8 mouse cellular contexts compared by ENCODE assay signal in the genomic region with DNA sequence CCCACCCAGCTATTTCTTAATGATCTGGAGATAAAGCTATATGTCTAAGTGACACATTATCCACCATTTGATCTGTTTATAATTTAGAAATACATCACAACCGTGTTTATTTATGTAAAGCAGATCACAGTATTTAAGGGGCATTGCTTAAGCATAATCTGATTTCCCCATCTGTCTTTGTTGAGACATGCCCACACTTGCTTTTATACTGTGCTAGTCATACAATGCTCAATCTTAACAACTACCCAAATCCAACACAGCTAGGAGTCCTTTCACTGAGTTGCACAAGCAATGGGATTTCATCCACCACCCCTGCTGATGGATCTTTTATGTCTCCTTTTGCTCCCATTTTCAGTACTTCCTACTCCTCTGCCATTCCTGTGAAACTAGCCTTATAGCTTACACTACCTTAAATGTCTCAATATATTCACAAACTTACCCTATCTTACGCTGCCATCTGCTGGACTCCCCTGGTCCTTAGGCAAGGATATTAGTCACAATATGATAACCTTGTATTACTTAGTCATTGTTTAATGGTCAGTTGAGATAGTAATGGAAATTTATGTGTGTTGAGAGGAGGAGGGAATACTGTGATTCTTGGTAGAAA.
DNase-seq lines count a peak whose midpoint lies in the region; ATAC-seq and TF ChIP-seq lines count a peak whose summit lies in the region.
"Had no signal": no experiment of that assay in that cellular context is flagged by ENCODE, and none has a peak within 500 bp of the region (broad histone marks: within the 10 kb centered on the region; RNA-seq: fewer than 3 reads in every experiment).

No protein-coding gene starts in this region.

- H3K4me1 ChIP-seq in E14TG2a.4 (replicated peaks; ENCODE audit: low read depth, low read length): no peaks in the 10 kb centered on the region
- H3K4me1 ChIP-seq in lung, adult 2 months (ENCODE audit: control insufficient read depth, insufficient read depth, low read length): no peaks in the 10 kb centered on the region
- H3K4me1 ChIP-seq: limb, embryonic 15.5 days had no signal

- no peaks in the 10 kb centered on the region for H3K27me3 ChIP-seq in E14TG2a.4 (ENCODE audit: insufficient read depth, low read length)
- H3K27me3 ChIP-seq: limb, embryonic 15.5 days had no signal

- no peaks in the 10 kb centered on the region for H3K9me3 ChIP-seq in E14TG2a.4 (ENCODE audit: low read length)
- H3K9me3 ChIP-seq: limb, embryonic 15.5 days had no signal

- no peaks in the 10 kb centered on the region for H3K36me3 ChIP-seq in E14TG2a.4 (ENCODE audit: insufficient read depth, low read length)
- H3K36me3 ChIP-seq: limb, embryonic 15.5 days had no signal

- H3K4me3 ChIP-seq in E14TG2a.4 (replicated peaks; ENCODE audit: low read length): no peak overlapping the region
- H3K4me3 ChIP-seq in lung, adult 2 months (replicated peaks; ENCODE audit: extremely low read depth, low read depth, low read length): no peak overlapping the region
- H3K4me3 ChIP-seq: limb, embryonic 15.5 days had no signal

- TF ChIP-seq POLR2A in lung, adult 2 months (IDR thresholded peaks at IDR 0.05; ENCODE audit: borderline replicate concordance, extremely low read depth, low read depth, low read length): no peak

- peak; percentile 34 for TF ChIP-seq CTCF in E14TG2a.4 (conservative IDR thresholded peaks at IDR 0.05; ENCODE audit: low read length)
- peak; percentile 7; the same call in 1 of the 2 replicates for TF ChIP-seq CTCF in lung, adult 2 months (IDR thresholded peaks at IDR 0.05; ENCODE audit: insufficient read depth, low read length)

- ATAC-seq in frontal cortex, adult (ENCODE audit: low TSS enrichment): peak; percentile 97

- peak; percentile 19 for DNase-seq in A20 (ENCODE audit: low read depth, low spot score)
- peak; percentile 14 for DNase-seq in cerebellum, adult 9-10 months
- DNase-seq in kidney, postnatal 36 days: peak; percentile 25 to 69
- DNase-seq in lung, adult 2 months: no peak
- peak; percentile 68 for DNase-seq in retina, postnatal 1 day

- WGBS in lung, adult 2 months: 33% methylated on average over 2 of the region's 2 CpGs
